Mouse (Mus musculus) urinary bladder, postnatal 14 days (tissue): ENCODE measurements around the gene Atp5h.
"Not testable (repeated sequence)": the region's sequence is repeated elsewhere in the genome, so short reads cannot be mapped to it uniquely, and the experiment has no call there.

Experiments used
- DNase-seq: peaks from one replicate; pipeline ENCODE4 v3.0.0; 2021; ENCODE audit warnings: low spot score

Atp5h gene

GRCm38 (mm10) chr11:115400126-115400525 lies 19.6 kb downstream of the Atp5h start:
- DNase-seq = no peak

- peak; percentile 41 for DNase-seq
Measured at GRCm38 (mm10) chr11:115398085-115398484, 21.7 kb downstream of the Atp5h start.

GRCm38 (mm10) chr11:115393721-115394325 lies 25.9 kb downstream of the Atp5h start:
- no peak for DNase-seq

GRCm38 (mm10) chr11:115391358-115391757 lies 28.4 kb downstream of the Atp5h start:
- DNase-seq = no peak

- not testable (repeated sequence) for DNase-seq
Measured at GRCm38 (mm10) chr11:115386859-115387258, 32.9 kb downstream of the Atp5h start.

- DNase-seq = no peak
Measured at GRCm38 (mm10) chr11:115384587-115384986, 35.2 kb downstream of the Atp5h start.

GRCm38 (mm10) chr11:115383701-115384474 lies 35.9 kb downstream of the Atp5h start:
- no peak for DNase-seq

GRCm38 (mm10) chr11:115382891-115383290 lies 36.9 kb downstream of the Atp5h start:
- no peak for DNase-seq

GRCm38 (mm10) chr11:115381743-115382539 lies 37.8 kb downstream of the Atp5h start, which contains the start of gene Cdr2l:
Gene Cdr2l, plus strand, starts transcription at chr11:115381916.
- peak; percentile 93 for DNase-seq

- DNase-seq = no peak
Measured at GRCm38 (mm10) chr11:115381276-115381675, 38.5 kb downstream of the Atp5h start.

GRCm38 (mm10) chr11:115377854-115378253 lies 41.9 kb downstream of the Atp5h start:
- DNase-seq = no peak

- no peak for DNase-seq
Measured at GRCm38 (mm10) chr11:115377254-115377653, 42.5 kb downstream of the Atp5h start.

- no peak for DNase-seq
Measured at GRCm38 (mm10) chr11:115376722-115377121, 43.0 kb downstream of the Atp5h start.

- DNase-seq = no peak
Measured at GRCm38 (mm10) chr11:115374695-115375425, 44.9 kb downstream of the Atp5h start.

GRCm38 (mm10) chr11:115373805-115374694 lies 45.7 kb downstream of the Atp5h start:
- DNase-seq = peak; percentile 69

GRCm38 (mm10) chr11:115372737-115373136 lies 47.0 kb downstream of the Atp5h start:
- DNase-seq = no peak

GRCm38 (mm10) chr11:115372015-115372414 lies 47.7 kb downstream of the Atp5h start:
- DNase-seq = no peak

GRCm38 (mm10) chr11:115371354-115371753 lies 48.4 kb downstream of the Atp5h start:
- DNase-seq = no peak

- no peak for DNase-seq
Measured at GRCm38 (mm10) chr11:115370368-115370767, 49.4 kb downstream of the Atp5h start.

- peak; percentile 84 for DNase-seq
Measured at GRCm38 (mm10) chr11:115367395-115367944, 52.3 kb downstream of the Atp5h start, which contains the start of gene Hid1. Gene Hid1, minus strand, starts transcription at chr11:115367756.
